Mouse (Mus musculus) lung, adult 2 months (tissue): ENCODE data around the gene Ctbs.

Source experiments
- CTCF ChIP-seq: fragments of 200-500 bp; IDR thresholded peaks from 2 replicates; pipeline ENCODE4 v1.5.1; 2011; ENCODE audit warnings: mild to moderate bottlenecking, low read length, control low read depth; ENCODE audit not compliant: insufficient read depth
- POLR2A ChIP-seq: fragments of 200-500 bp; IDR thresholded peaks from 2 replicates; pipeline ENCODE4 v1.6.1; 2011; ENCODE audit warnings: low read depth, mild to moderate bottlenecking, control low read depth, low read length, borderline replicate concordance; ENCODE audit errors: extremely low read depth

DNA sequence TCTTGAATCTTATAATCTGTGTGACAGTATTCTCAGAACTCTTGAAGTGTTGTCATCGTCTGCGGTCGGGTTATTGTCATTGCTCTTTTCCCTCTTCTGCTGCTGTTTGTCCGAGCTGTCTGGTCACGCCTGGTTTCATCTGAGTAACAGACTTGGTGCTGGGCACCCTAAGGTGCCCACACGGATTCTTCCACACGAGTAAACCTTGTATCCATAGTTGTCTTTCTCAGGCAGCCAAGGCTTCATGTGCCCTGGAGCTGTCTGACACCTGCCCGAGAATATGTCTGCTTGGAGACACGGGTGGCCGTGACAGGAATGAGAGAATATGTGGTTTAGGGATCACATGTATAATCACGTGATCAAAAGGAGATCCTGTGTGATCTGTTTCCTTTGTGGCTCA is 14.1 kb upstream of the Ctbs start:
- TF ChIP-seq CTCF = no peak
- TF ChIP-seq POLR2A = no peak
